Mouse (Mus musculus) frontal cortex, adult 2 months (tissue): ENCODE measurements at regions not wholly inside any gene's neighbourhood (a gene's known extent, or its start where the extent isn't known, plus 50 kb on each side); places are given as distances from the start of the nearest gene placed in this dataset.
"Not testable (repeated sequence)": the region's sequence is repeated elsewhere in the genome, so short reads cannot be mapped to it uniquely, and the experiment has no call there.

Experiments used
- DNase-seq, 2 experiments: peaks; one replicate each; pipeline ENCODE4 v3.0.0; 2022; ENCODE audit warnings: low spot score in 1 of 2; ENCODE audit errors: extremely low spot score in 1 of 2

- no peak for DNase-seq
Observed at GRCm38 (mm10) chr11:29628476-29628875, 64.3 kb upstream of the Rtn4 start.

GRCm38 (mm10) chr11:29632486-29632885, 60.3 kb upstream of the Rtn4 start:
- DNase-seq, result no peak

GRCm38 (mm10) chr11:29633288-29633687, 59.5 kb upstream of the Rtn4 start:
- DNase-seq, result not testable (repeated sequence)

- DNase-seq, result peak in 1 of 2 experiments; percentile 20
Observed at GRCm38 (mm10) chr11:29636759-29637200, 56.0 kb upstream of the Rtn4 start.

DNA sequence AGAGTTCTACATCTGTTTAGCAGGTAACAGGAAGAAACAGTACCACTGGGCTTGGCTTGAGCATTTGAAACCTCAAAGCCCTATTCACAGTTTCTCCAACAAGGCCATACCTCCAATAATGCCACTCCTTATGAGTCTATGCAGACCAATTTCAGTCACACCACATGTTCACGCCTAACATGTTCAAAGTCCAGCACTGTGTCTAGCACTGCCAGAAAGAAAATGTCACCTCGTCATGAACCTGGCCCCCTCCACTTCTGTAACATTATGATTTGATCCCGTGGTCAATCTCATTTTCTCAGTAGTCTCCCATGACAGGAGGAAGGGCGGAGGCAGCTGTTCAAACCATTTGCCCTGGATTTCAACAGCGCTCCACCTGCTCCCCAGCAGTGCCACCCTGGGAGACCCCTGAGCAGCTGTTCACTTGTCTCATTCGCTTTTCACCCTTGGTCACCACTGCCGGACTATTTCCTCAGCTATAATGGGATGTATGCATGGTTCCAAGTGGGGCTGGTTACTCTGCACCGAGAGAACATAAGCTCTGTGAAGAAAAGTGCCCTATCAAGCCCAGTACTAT, 54.6 kb upstream of the Rtn4 start:
- DNase-seq, result no peak

DNA sequence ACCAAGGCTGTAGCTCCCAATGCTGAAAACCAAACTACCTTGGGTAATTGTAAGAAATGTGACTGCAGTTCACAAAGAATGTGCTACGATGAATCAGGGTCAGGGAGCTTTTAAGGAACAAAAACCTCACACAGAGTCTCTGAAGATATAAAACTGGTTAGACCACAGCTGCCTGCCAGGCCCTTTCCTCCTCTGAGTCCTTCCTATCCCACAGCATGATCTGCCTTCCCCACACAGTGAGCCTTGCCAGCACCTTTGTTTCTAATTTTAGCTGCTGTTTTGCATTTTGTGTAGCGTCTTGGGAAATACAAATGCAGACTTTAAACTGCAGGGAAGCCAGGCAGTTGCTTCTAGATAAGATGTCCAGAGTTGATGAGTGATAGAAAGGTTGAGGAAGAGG, 53.9 kb upstream of the Rtn4 start:
- peak in 1 of 2 experiments; percentile 22 for DNase-seq
